9 mouse cellular contexts compared by ENCODE assay signal in the genomic region with DNA sequence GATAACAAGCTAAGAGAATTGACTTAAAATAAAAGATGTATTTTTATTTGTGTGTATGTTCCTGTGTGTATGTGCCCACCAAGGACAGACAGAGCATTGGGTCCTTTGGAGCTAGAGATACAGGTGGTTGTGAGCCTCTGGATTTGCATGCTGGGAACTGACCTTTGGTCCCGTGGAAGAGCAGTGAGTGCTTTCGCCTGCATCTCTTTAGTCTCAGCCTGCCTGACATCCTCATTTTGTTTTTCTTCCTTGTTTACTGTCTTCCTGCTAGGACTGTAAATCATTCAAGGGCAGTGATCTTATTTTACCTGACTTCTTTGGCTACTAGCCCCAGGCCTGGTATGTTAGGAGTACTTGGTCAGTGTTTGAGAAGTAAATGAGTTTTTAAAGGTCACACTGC. TPM values are rescaled to one million over a fixed set of nuclear protein-coding genes. Genes with fewer than 3 reads are reported as not detected.
DNase-seq lines count a peak whose midpoint lies in the region; ATAC-seq and TF ChIP-seq lines count a peak whose summit lies in the region.
"Had no signal": no experiment of that assay in that cellular context is flagged by ENCODE, and none has a peak within 500 bp of the region (broad histone marks: within the 10 kb centered on the region; RNA-seq: fewer than 3 reads in every experiment).

No protein-coding gene starts in this region.

- peak overlapping the region; percentile 90; the same call in 1 of the 2 replicates for H3K27ac ChIP-seq in heart, embryonic 13.5 days (replicated peaks)
- 0 out of 2 replicates have a peak overlapping the region, but pooled peaks have one; percentile 0 for H3K27ac ChIP-seq in ES-Bruce4 (ENCODE audit: insufficient read depth, low read length)
- H3K27ac ChIP-seq in liver, postnatal 0 days (ENCODE audit: low read depth) = peak overlapping the region; percentile 94

- H3K27me3 ChIP-seq in heart, embryonic 13.5 days (replicated peaks) = no peaks in the 10 kb centered on the region
- no peaks in the 10 kb centered on the region for H3K27me3 ChIP-seq in ES-Bruce4 (ENCODE audit: control insufficient read depth, insufficient read depth, low read length, poor library complexity, severe bottlenecking)
- H3K27me3 ChIP-seq in liver, postnatal 0 days (ENCODE audit: insufficient read depth, low read length) = no peaks in the 10 kb centered on the region
- H3K27me3 ChIP-seq: limb, embryonic 15.5 days had no signal

- peaks cover 15% of the 10 kb centered on the region for H3K4me1 ChIP-seq in heart, embryonic 13.5 days
- no peaks in the 10 kb centered on the region for H3K4me1 ChIP-seq in ES-Bruce4 (ENCODE audit: control insufficient read depth, insufficient read depth, low read length)
- H3K4me1 ChIP-seq in liver, postnatal 0 days (ENCODE audit: insufficient read depth) = peaks cover 32% of the 10 kb centered on the region

- H3K4me2 ChIP-seq in heart, embryonic 13.5 days = peak overlapping the region; percentile 83
- peak overlapping the region; percentile 71 for H3K4me2 ChIP-seq in liver, postnatal 0 days (ENCODE audit: low read depth, low read length)

- TF ChIP-seq EP300 in ES-Bruce4 (IDR thresholded peaks at IDR 0.05; ENCODE audit: insufficient read depth, low read depth, low read length) = no peak
- TF ChIP-seq EP300 in liver, postnatal 0 days (IDR thresholded peaks at IDR 0.05; ENCODE audit: low read depth) = no peak

- DNase-seq in heart, adult 18-20 months = no peak
- DNase-seq in kidney, adult 8-10 months = peak; percentile 72 to 84
- DNase-seq in liver, postnatal 0 days = peak; percentile 24
- no peak for DNase-seq in gastrocnemius, postnatal 25 days
- DNase-seq in thymus, adult 18-20 months = no peak
- no peak for DNase-seq in adrenal gland, postnatal 36 days

- H3K9ac ChIP-seq in heart, embryonic 13.5 days = peak overlapping the region; percentile 47; the same call in 1 of the 2 replicates
- H3K9ac ChIP-seq in ES-Bruce4 (ENCODE audit: low read depth, poor library complexity, severe bottlenecking) = no peak overlapping the region
- peak overlapping the region; percentile 80; the same call in 1 of the 2 replicates for H3K9ac ChIP-seq in liver, postnatal 0 days (replicated peaks)

- no peaks in the 10 kb centered on the region for H3K9me3 ChIP-seq in heart, embryonic 13.5 days
- H3K9me3 ChIP-seq in ES-Bruce4 (replicated peaks; ENCODE audit: control insufficient read depth, insufficient read depth, low read length, poor library complexity, severe bottlenecking) = no peaks in the 10 kb centered on the region
- H3K9me3 ChIP-seq in liver, postnatal 0 days (ENCODE audit: low read length) = no peaks in the 10 kb centered on the region
- H3K9me3 ChIP-seq: limb, embryonic 15.5 days had no signal

- H3K4me3 ChIP-seq in heart, embryonic 13.5 days = peak overlapping the region; percentile 86; the same call in 1 of the 2 replicates
- H3K4me3 ChIP-seq in ES-Bruce4 (ENCODE audit: low read depth, low read length) = no peak overlapping the region
- peak overlapping the region; percentile 69 for H3K4me3 ChIP-seq in liver, postnatal 0 days (ENCODE audit: low read depth, low read length)

- no peak for TF ChIP-seq CTCF in ES-Bruce4 (IDR thresholded peaks at IDR 0.05; ENCODE audit: low read depth, low read length)
- no peak for TF ChIP-seq CTCF in liver, postnatal 0 days (IDR thresholded peaks at IDR 0.05; ENCODE audit: low read depth)

- no peaks in the 10 kb centered on the region for H3K36me3 ChIP-seq in heart, embryonic 13.5 days
- no peaks in the 10 kb centered on the region for H3K36me3 ChIP-seq in ES-Bruce4 (ENCODE audit: control insufficient read depth, insufficient read depth, low read length, poor library complexity, severe bottlenecking)
- 0 out of 2 replicates have a peak, but pooled peaks cover 8% of the 10 kb centered on the region for H3K36me3 ChIP-seq in liver, postnatal 0 days (replicated peaks; ENCODE audit: insufficient read depth, low read length)
- H3K36me3 ChIP-seq: limb, embryonic 15.5 days had no signal

- ATAC-seq in heart, embryonic 13.5 days (ENCODE audit: extremely low read depth, insufficient number of reproducible peaks, low FRiP score, low TSS enrichment) = no peak
- no peak for ATAC-seq in liver, postnatal 0 days

- TF ChIP-seq POLR2A in ES-Bruce4 (IDR thresholded peaks at IDR 0.05; ENCODE audit: insufficient read depth, low read length) = no peak

- WGBS in heart, embryonic 13.5 days = 76% methylated on average over 2 of the region's 2 CpGs
- WGBS in liver, postnatal 0 days (ENCODE audit: insufficient replicate concordance) = 45% methylated on average over 2 of the region's 2 CpGs

RNA-seq across cellular contexts. Expression of a gene that starts 1.5 kb away (rescaled TPM):
- polyA plus RNA-seq in heart, embryonic 13.5 days (2015; fragmentation: Nextera tagmentation; extraction: Ambion mirVana) = 28.4 and 30.1 TPM in 2 replicates
- total RNA-seq in heart, adult 18-20 months (2021) = 10 to 100 TPM; 22.5 to 25.8 TPM
- polyA plus RNA-seq in ES-Bruce4 (2011; ENCODE audit: insufficient read depth, insufficient read length, low read depth, missing spikeins) = 46.0 and 48.7 TPM in 2 replicates
- polyA plus RNA-seq in liver, postnatal 0 days (2015; fragmentation: Nextera tagmentation; extraction: Ambion mirVana) = 26.2 and 29.1 TPM in 2 replicates
- total RNA-seq in gastrocnemius, postnatal 25 days (2021) = 10 to 100 TPM; 13.0 to 16.2 TPM
- total RNA-seq in adrenal gland, postnatal 36 days (2021) = 10 to 100 TPM; 32.3 to 43.3 TPM

RNA-seq across cellular contexts. Expression of a gene that starts 12.9 kb away (rescaled TPM):
- 45.2 and 51.1 TPM in 2 replicates for polyA plus RNA-seq in heart, embryonic 13.5 days (2015; fragmentation: Nextera tagmentation; extraction: Ambion mirVana)
- 10 to 100 TPM; 22.6 to 23.1 TPM for total RNA-seq in heart, adult 18-20 months (2021)
- polyA plus RNA-seq in ES-Bruce4 (2011; ENCODE audit: insufficient read depth, insufficient read length, low read depth, missing spikeins) = 61.3 and 68.4 TPM in 2 replicates
- 17.0 and 18.4 TPM in 2 replicates for polyA plus RNA-seq in liver, postnatal 0 days (2015; fragmentation: Nextera tagmentation; extraction: Ambion mirVana)
- 10 to 100 TPM; 14.6 to 19.2 TPM for total RNA-seq in gastrocnemius, postnatal 25 days (2021)
- total RNA-seq in adrenal gland, postnatal 36 days (2021) = 10 to 100 TPM; 28.5 to 35.5 TPM

RNA-seq across cellular contexts. Expression of a gene that starts 34.7 kb away (rescaled TPM):
- polyA plus RNA-seq in heart, embryonic 13.5 days (2015; fragmentation: Nextera tagmentation; extraction: Ambion mirVana) = 5.7 and 5.9 TPM in 2 replicates
- total RNA-seq in heart, adult 18-20 months (2021) = 10 to 100 TPM; 45.5 to 61.4 TPM
- polyA plus RNA-seq in ES-Bruce4 (2011; ENCODE audit: insufficient read depth, insufficient read length, low read depth, missing spikeins) = 20.2 and 20.5 TPM in 2 replicates
- 8.3 and 8.4 TPM in 2 replicates for polyA plus RNA-seq in liver, postnatal 0 days (2015; fragmentation: Nextera tagmentation; extraction: Ambion mirVana)
- total RNA-seq in gastrocnemius, postnatal 25 days (2021) = 10 to 100 TPM in 1 of 2 experiments, 1 to 10 TPM in 1; 9.8 to 11.7 TPM
- 1 to 10 TPM; 4.5 to 6.1 TPM for total RNA-seq in adrenal gland, postnatal 36 days (2021)

Comparison
In these comparisons a context has a peak if more than half of its experiments do, and no peak if none do; other contexts are left out.
1. H3K27ac ChIP-seq: peak in every context shown above with its lines; median percentile 94 in liver, postnatal 0 days; 90 in heart, embryonic 13.5 days; 0 in ES-Bruce4.
2. DNase-seq: peak in kidney, adult 8-10 months (2 of 2) and liver, postnatal 0 days (single experiment); none in heart, adult 18-20 months (0 of 2), gastrocnemius, postnatal 25 days (single experiment), thymus, adult 18-20 months (0 of 2) and adrenal gland, postnatal 36 days (0 of 2).